Mouse (Mus musculus): Measurements from ENCODE around the gene Mfsd4b4. TPM values are rescaled to one million over a fixed set of nuclear protein-coding genes. Genes with fewer than 3 reads are reported as not detected.

The Mfsd4b4 gene
- polyA plus RNA-seq, 1 experiment from 2014 or later: 5.3 TPM

DNA sequence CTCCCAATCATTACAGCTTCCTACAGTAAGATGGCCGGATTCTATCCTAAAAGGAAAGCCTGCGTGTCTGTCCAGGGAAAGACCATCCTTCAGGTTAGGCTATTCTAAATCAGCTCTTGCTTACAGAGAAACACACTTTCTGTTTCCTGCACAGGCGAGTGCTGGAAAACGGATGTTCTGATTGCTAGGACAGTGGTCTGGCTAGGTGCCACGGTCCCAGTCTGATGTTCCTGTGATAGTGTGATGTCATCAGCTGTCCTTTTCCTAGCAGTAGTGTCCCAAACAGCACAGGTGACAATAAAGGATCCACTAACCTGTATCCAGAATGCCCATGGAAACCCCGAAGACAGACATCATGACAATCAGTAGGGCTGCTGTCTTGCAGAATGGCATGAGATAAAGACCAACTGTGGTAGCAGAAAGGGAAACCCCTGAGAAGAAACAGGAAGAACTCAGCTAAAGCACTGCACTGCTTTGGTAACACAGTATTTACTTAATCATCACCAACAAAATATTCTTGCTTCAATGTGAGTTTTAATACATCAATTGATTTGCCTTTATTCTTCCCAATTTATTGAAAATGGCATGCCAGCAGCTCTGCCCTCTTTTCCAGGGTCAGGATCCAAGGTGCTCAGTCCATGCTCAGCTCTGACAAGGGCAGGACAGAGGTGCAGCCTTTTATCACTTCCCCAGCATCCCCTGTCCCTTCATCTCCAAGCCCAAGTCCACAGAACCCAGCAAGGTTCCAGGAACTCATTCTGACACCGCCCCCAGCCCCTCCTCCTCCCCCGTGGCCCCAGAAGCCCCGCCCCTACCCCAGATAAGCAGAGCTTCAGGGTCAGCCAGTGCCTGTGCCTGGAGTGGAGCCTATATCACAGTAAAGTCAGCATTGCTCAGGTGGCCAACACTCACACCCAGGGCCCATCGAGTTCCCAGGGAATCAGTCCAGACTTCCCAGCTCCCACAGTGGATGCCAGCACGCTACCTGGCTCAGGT lies 5.0 kb downstream of the Mfsd4b4 start:
- H3K27ac ChIP-seq: no peak overlapping the region
- no peak overlapping the region for H3K4me3 ChIP-seq
- H3K4me1 ChIP-seq: peaks cover 7% of the 10 kb centered on the region; the same call in 1 of the 2 replicates
- H3K9ac ChIP-seq: no peak overlapping the region
- no peaks in the 10 kb centered on the region for H3K27me3 ChIP-seq
- H3K4me2 ChIP-seq: no peak overlapping the region
- no peak for ATAC-seq (ENCODE audit: insufficient number of reproducible peaks, insufficient read depth, low FRiP score, low TSS enrichment, low read depth)
- peaks cover 7% of the 10 kb centered on the region for H3K36me3 ChIP-seq
- H3K9me3 ChIP-seq: no peaks in the 10 kb centered on the region
- WGBS: 70% methylated on average over 11 of the region's 11 CpGs

DNA sequence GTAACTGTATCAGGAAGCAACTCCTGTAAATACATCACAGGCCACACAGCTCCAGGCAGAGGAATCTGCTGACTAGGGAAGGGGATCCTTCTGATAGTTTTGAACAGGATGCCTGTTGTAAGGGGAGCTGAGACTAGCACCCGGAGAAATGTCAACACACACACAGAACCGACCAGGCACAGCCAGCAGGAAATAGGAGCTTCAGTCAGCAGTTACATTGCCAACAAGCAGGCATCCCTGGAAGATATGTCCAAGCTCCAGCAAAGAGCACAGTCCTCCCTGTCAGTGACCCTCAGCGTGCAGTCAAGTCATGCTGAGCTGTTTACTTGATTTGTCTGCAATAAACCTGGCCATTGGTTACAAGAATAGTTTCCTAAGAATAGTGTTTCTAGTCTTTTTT lies 10.4 kb downstream of the Mfsd4b4 start:
- H3K27ac ChIP-seq: no peak overlapping the region
- 61% methylated on average over 3 of the region's 3 CpGs for WGBS
- H3K4me2 ChIP-seq: no peak overlapping the region
- no peak for ATAC-seq (ENCODE audit: insufficient number of reproducible peaks, insufficient read depth, low FRiP score, low TSS enrichment, low read depth)
- peaks cover 7% of the 10 kb centered on the region for H3K36me3 ChIP-seq
- H3K27me3 ChIP-seq: no peaks in the 10 kb centered on the region
- no peaks in the 10 kb centered on the region for H3K9me3 ChIP-seq
- no peak overlapping the region for H3K4me3 ChIP-seq
- no peak overlapping the region for H3K9ac ChIP-seq
- no peaks in the 10 kb centered on the region for H3K4me1 ChIP-seq

DNA sequence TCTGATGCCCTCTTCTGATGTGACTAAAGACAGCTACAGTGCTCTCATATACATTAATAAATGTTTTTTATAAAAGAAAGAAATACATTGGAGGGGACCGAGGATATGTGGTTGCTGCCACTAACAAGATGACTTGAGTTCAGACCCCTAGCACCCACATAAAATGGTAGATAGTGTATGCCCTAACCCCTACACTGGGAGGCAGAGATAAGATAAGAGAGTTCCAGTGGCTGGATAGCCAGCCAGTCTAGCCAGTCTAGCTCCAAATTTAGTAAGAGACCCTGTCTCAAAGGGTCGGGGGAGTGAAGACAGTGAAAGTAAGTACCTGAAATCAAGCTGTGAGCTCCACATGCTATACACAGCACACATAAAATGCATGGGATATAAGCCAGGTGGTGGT lies 33.5 kb downstream of the Mfsd4b4 start:
- H3K27ac ChIP-seq: no peak overlapping the region
- no peak overlapping the region for H3K9ac ChIP-seq
- H3K36me3 ChIP-seq: peaks cover 56% of the 10 kb centered on the region
- H3K9me3 ChIP-seq: no peaks in the 10 kb centered on the region
- no peak overlapping the region for H3K4me2 ChIP-seq
- no peak for ATAC-seq (ENCODE audit: insufficient number of reproducible peaks, insufficient read depth, low FRiP score, low TSS enrichment, low read depth)
- no peak overlapping the region for H3K4me3 ChIP-seq
- no peaks in the 10 kb centered on the region for H3K4me1 ChIP-seq
- no peaks in the 10 kb centered on the region for H3K27me3 ChIP-seq
- 91% methylated on average over 2 of the region's 2 CpGs for WGBS

DNA sequence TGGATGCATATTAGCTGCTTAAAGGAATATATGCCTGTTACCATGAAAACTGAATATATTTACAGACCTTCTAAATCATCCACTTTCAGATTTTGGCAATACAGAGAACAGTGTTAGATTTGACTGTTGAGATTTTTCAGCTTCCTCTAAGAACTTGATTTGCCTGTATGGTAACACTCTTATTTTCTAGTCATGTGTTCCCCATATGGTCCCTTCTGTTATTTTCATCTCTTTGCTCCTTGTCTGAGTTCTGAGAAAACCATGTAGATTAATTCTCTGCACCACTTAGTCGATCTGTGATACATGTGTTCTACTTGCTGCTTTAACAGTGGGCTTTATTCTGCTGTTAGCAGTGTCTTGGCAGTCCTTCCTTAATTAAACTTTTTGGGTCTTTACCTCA lies 56.4 kb downstream of the Mfsd4b4 start:
- no peaks in the 10 kb centered on the region for H3K4me1 ChIP-seq
- ATAC-seq (ENCODE audit: insufficient number of reproducible peaks, insufficient read depth, low FRiP score, low TSS enrichment, low read depth): no peak
- no peaks in the 10 kb centered on the region for H3K9me3 ChIP-seq
- H3K4me2 ChIP-seq: no peak overlapping the region
- 69% methylated on average over 1 of the region's 1 CpGs for WGBS
- no peak overlapping the region for H3K4me3 ChIP-seq
- H3K36me3 ChIP-seq: peaks cover 48% of the 10 kb centered on the region
- H3K9ac ChIP-seq: no peak overlapping the region
- no peak overlapping the region for H3K27ac ChIP-seq
- H3K27me3 ChIP-seq: no peaks in the 10 kb centered on the region

Other genes starting within 250 kb of the Mfsd4b4 start
- gene Rev3l, start 167.1 kb downstream of the Mfsd4b4 start, polyA plus RNA-seq (2015; fragmentation: Nextera tagmentation; extraction: Ambion mirVana): 21.5 and 23.5 TPM in 2 replicates
- not detected in 2 replicates for gene Mfsd4b2, start 27.7 kb upstream of the Mfsd4b4 start, polyA plus RNA-seq (2015; fragmentation: Nextera tagmentation; extraction: Ambion mirVana)
- 0.28 and 0.29 TPM in 2 replicates for gene Mfsd4b3, start 60.9 kb upstream of the Mfsd4b4 start, polyA plus RNA-seq (2015; fragmentation: Nextera tagmentation; extraction: Ambion mirVana)
- gene Mfsd4b5, start 87.4 kb upstream of the Mfsd4b4 start, polyA plus RNA-seq (2015; fragmentation: Nextera tagmentation; extraction: Ambion mirVana): 0.08 TPM in 1 of 2 replicates, not detected in the other
- gene Mfsd4b1, start 126.0 kb upstream of the Mfsd4b4 start, polyA plus RNA-seq (2015; fragmentation: Nextera tagmentation; extraction: Ambion mirVana): 0.19 TPM in 1 of 2 replicates, not detected in the other
- 6.8 and 9.5 TPM in 2 replicates for gene Slc16a10, start 243.0 kb upstream of the Mfsd4b4 start, polyA plus RNA-seq (2015; fragmentation: Nextera tagmentation; extraction: Ambion mirVana)